Mouse (Mus musculus): Measurements from ENCODE around the gene Hhipl1. TPM values are rescaled to one million over a fixed set of nuclear protein-coding genes. Genes with fewer than 3 reads are reported as not detected.

Gene Hhipl1
- 0.55 and 1.00 TPM in 2 replicates for polyA plus RNA-seq (2015; fragmentation: Nextera tagmentation; extraction: Ambion mirVana)

GRCm38 (mm10) chr12:108305812-108306794 is at the start of gene Hhipl1:
TSS of gene Hhipl1 (plus strand) at chr12:108306270.
- Histone ChIP-seq H3K4me3 (replicated peaks) (peak within 1 kb of the TSS; percentile 58), H3K27me3 (peaks cover 48% of the 10 kb centered on the region), H3K9me3 (replicated peaks) (no peaks in the 10 kb centered on the region), H3K4me2 (peak within 1 kb of the TSS; percentile 99), H3K9ac (peak within 1 kb of the TSS; percentile 78), H3K27ac (no peak within 1 kb of the TSS), H3K36me3 (no peaks in the 10 kb centered on the region), H3K4me1 (peaks cover 22% of the 10 kb centered on the region)
- ATAC-seq (replicated peaks; ENCODE audit: low FRiP score) = peak; percentile 79
- 3% methylated on average over 67 of the region's 67 CpGs for WGBS

GRCm38 (mm10) chr12:108256734-108257133 is 49.3 kb upstream of the Hhipl1 start:
- Histone ChIP-seq H3K4me1 (peaks cover 72% of the 10 kb centered on the region), H3K27me3 (no peaks in the 10 kb centered on the region), H3K4me3 (replicated peaks) (no peak overlapping the region), H3K9ac (no peak overlapping the region), H3K4me2 (no peak overlapping the region), H3K27ac (no peak overlapping the region), H3K9me3 (replicated peaks) (no peaks in the 10 kb centered on the region), H3K36me3 (no peaks in the 10 kb centered on the region)
- ATAC-seq (replicated peaks; ENCODE audit: low FRiP score) = no peak
- 55% methylated on average over 10 of the region's 10 CpGs for WGBS

GRCm38 (mm10) chr12:108259322-108260049 is 46.6 kb upstream of the Hhipl1 start:
- H3K27ac ChIP-seq = no peak overlapping the region
- no peaks in the 10 kb centered on the region for H3K9me3 ChIP-seq (replicated peaks)
- H3K4me3 ChIP-seq (replicated peaks) = no peak overlapping the region
- no peak for ATAC-seq (replicated peaks; ENCODE audit: low FRiP score)
- no peaks in the 10 kb centered on the region for H3K36me3 ChIP-seq
- H3K27me3 ChIP-seq = no peaks in the 10 kb centered on the region
- no peak overlapping the region for H3K9ac ChIP-seq
- H3K4me2 ChIP-seq = no peak overlapping the region
- WGBS = 83% methylated on average over 24 of the region's 24 CpGs
- peaks cover 65% of the 10 kb centered on the region for H3K4me1 ChIP-seq

- Histone ChIP-seq H3K27me3 (no peaks in the 10 kb centered on the region), H3K27ac (no peak overlapping the region), H3K9me3 (replicated peaks) (no peaks in the 10 kb centered on the region), H3K4me3 (replicated peaks) (no peak overlapping the region), H3K4me2 (no peak overlapping the region), H3K4me1 (peaks cover 67% of the 10 kb centered on the region), H3K36me3 (no peaks in the 10 kb centered on the region), H3K9ac (no peak overlapping the region)
- no peak for ATAC-seq (replicated peaks; ENCODE audit: low FRiP score)
- WGBS = 89% methylated on average over 12 of the region's 12 CpGs
These were observed 45.1 kb upstream of the Hhipl1 start for GRCm38 (mm10) chr12:108260950-108261349.

GRCm38 (mm10) chr12:108264918-108265317 is 41.2 kb upstream of the Hhipl1 start:
- WGBS = 61% methylated on average over 7 of the region's 7 CpGs
- peaks cover 81% of the 10 kb centered on the region for H3K4me1 ChIP-seq
- no peak overlapping the region for H3K9ac ChIP-seq
- ATAC-seq (replicated peaks; ENCODE audit: low FRiP score) = 0 out of 2 replicates have a peak, but pooled peaks have one; percentile 7
- no peak overlapping the region for H3K4me3 ChIP-seq (replicated peaks)
- 0 out of 2 replicates have a peak overlapping the region, but pooled peaks have one; percentile 23 for H3K27ac ChIP-seq
- H3K36me3 ChIP-seq = no peaks in the 10 kb centered on the region
- H3K9me3 ChIP-seq (replicated peaks) = no peaks in the 10 kb centered on the region
- no peaks in the 10 kb centered on the region for H3K27me3 ChIP-seq
- H3K4me2 ChIP-seq = no peak overlapping the region

GRCm38 (mm10) chr12:108265831-108266619 is 40.0 kb upstream of the Hhipl1 start:
- Histone ChIP-seq H3K9ac (peak overlapping the region; percentile 12; the same call in 1 of the 2 replicates), H3K9me3 (replicated peaks) (no peaks in the 10 kb centered on the region), H3K4me2 (peak overlapping the region; percentile 46), H3K4me1 (peaks cover 85% of the 10 kb centered on the region), H3K27me3 (no peaks in the 10 kb centered on the region), H3K36me3 (no peaks in the 10 kb centered on the region), H3K4me3 (replicated peaks) (no peak overlapping the region), H3K27ac (peak overlapping the region; percentile 55)
- WGBS = 21% methylated on average over 27 of the region's 27 CpGs
- peak; percentile 49; the same call in 1 of the 2 replicates for ATAC-seq (replicated peaks; ENCODE audit: low FRiP score)

- Histone ChIP-seq H3K4me1 (peaks cover 90% of the 10 kb centered on the region), H3K36me3 (no peaks in the 10 kb centered on the region), H3K9ac (no peak overlapping the region), H3K9me3 (replicated peaks) (no peaks in the 10 kb centered on the region), H3K27me3 (no peaks in the 10 kb centered on the region), H3K4me2 (no peak overlapping the region), H3K27ac (peak overlapping the region; percentile 46), H3K4me3 (replicated peaks) (no peak overlapping the region)
- WGBS = 67% methylated on average over 7 of the region's 7 CpGs
- no peak for ATAC-seq (replicated peaks; ENCODE audit: low FRiP score)
These were observed 38.4 kb upstream of the Hhipl1 start for GRCm38 (mm10) chr12:108267653-108268052.

GRCm38 (mm10) chr12:108268970-108269369 is 37.1 kb upstream of the Hhipl1 start:
- Histone ChIP-seq H3K27ac (no peak overlapping the region), H3K4me3 (replicated peaks) (no peak overlapping the region), H3K9ac (no peak overlapping the region), H3K4me2 (no peak overlapping the region), H3K27me3 (no peaks in the 10 kb centered on the region), H3K9me3 (replicated peaks) (no peaks in the 10 kb centered on the region), H3K36me3 (no peaks in the 10 kb centered on the region), H3K4me1 (peaks cover 96% of the 10 kb centered on the region)
- WGBS = 79% methylated on average over 10 of the region's 10 CpGs
- ATAC-seq (replicated peaks; ENCODE audit: low FRiP score) = no peak

- Histone ChIP-seq H3K4me3 (replicated peaks) (no peak overlapping the region), H3K4me2 (no peak overlapping the region), H3K9ac (no peak overlapping the region), H3K9me3 (replicated peaks) (no peaks in the 10 kb centered on the region), H3K27ac (no peak overlapping the region), H3K4me1 (peaks cover 96% of the 10 kb centered on the region), H3K36me3 (no peaks in the 10 kb centered on the region), H3K27me3 (no peaks in the 10 kb centered on the region)
- 65% methylated on average over 5 of the region's 5 CpGs for WGBS
- no peak for ATAC-seq (replicated peaks; ENCODE audit: low FRiP score)
These were observed 36.4 kb upstream of the Hhipl1 start for GRCm38 (mm10) chr12:108269699-108270098.

- Histone ChIP-seq H3K9ac (no peak overlapping the region), H3K4me1 (peaks cover 92% of the 10 kb centered on the region), H3K4me2 (no peak overlapping the region)
These were observed 35.7 kb upstream of the Hhipl1 start for GRCm38 (mm10) chr12:108270240-108270919.

More at GRCm38 (mm10) chr12:108270240-108270919, 35.7 kb upstream of the Hhipl1 start:
- WGBS = 61% methylated on average over 13 of the region's 13 CpGs
- Histone ChIP-seq H3K9me3 (replicated peaks) (no peaks in the 10 kb centered on the region), H3K36me3 (no peaks in the 10 kb centered on the region), H3K27ac (no peak overlapping the region), H3K27me3 (no peaks in the 10 kb centered on the region), H3K4me3 (replicated peaks) (no peak overlapping the region)
- ATAC-seq (replicated peaks; ENCODE audit: low FRiP score) = no peak
